Mouse (Mus musculus) embryonic facial prominence, embryonic 15.5 days (tissue): ENCODE data around the gene Dbi. TPM values are rescaled to one million over a fixed set of nuclear protein-coding genes. Genes with fewer than 3 reads are reported as not detected.

Experiments
- ATAC-seq: fragments of 200-750 bp; cut with Nextera tagmentation; 2 replicates; pipeline ENCODE4 v1.8.0; 2017; ENCODE audit warnings: low read depth, moderate TSS enrichment; ENCODE audit not compliant: insufficient number of reproducible peaks, low FRiP score, low TSS enrichment
- H3K27ac ChIP-seq: fragments of 300-500 bp; sonication (generic); replicated peaks from 2 replicates; pipeline ENCODE4 v1.5.1; 2015; ENCODE audit warnings: mild to moderate bottlenecking, inconsistent platforms
- H3K27me3 ChIP-seq: fragments of 300-500 bp; sonication (generic); 2 replicates; pipeline ENCODE4 v1.6.1; 2015; ENCODE audit warnings: inconsistent platforms
- H3K36me3 ChIP-seq: fragments of 300-500 bp; sonication (generic); 2 replicates; pipeline ENCODE4 v1.6.1; 2015; ENCODE audit warnings: mild to moderate bottlenecking, inconsistent platforms
- H3K4me1 ChIP-seq: fragments of 300-500 bp; sonication (generic); 2 replicates; pipeline ENCODE4 v1.6.1; 2015; ENCODE audit warnings: inconsistent platforms
- H3K4me2 ChIP-seq: fragments of 300-500 bp; sonication (generic); replicated peaks from 2 replicates; pipeline ENCODE4 v1.6.1; 2015; ENCODE audit warnings: mild to moderate bottlenecking, inconsistent platforms
- H3K4me3 ChIP-seq: fragments of 300-500 bp; sonication (generic); replicated peaks from 2 replicates; pipeline ENCODE4 v1.5.1; 2015; ENCODE audit warnings: mild to moderate bottlenecking, inconsistent platforms
- H3K9ac ChIP-seq: fragments of 300-500 bp; sonication (generic); 2 replicates; pipeline ENCODE4 v1.6.1; 2015; ENCODE audit warnings: inconsistent platforms
- H3K9me3 ChIP-seq: fragments of 300-500 bp; sonication (generic); replicated peaks from 2 replicates; pipeline ENCODE4 v1.6.1; 2016; ENCODE audit warnings: inconsistent platforms
- WGBS: fragments of 180-500 bp; shearing (Covaris S2); methylation state at CpG from one replicate; pipeline ENCODE4 v1.1.7; 2015; 5-methylcytosine and 5-hydroxymethylcytosine counted together
- polyA plus RNA-seq: library from polyadenylated mRNA; unstranded; fragments of >200 nt; fragmentation: Nextera tagmentation; extraction: Ambion mirVana; gene quantifications from 2 replicates; pipeline ENCODE4 v1.2.1, GENCODE M21; 2015

Dbi gene
- polyA plus RNA-seq, 1 experiment from 2014 or later: 797 TPM

DNA sequence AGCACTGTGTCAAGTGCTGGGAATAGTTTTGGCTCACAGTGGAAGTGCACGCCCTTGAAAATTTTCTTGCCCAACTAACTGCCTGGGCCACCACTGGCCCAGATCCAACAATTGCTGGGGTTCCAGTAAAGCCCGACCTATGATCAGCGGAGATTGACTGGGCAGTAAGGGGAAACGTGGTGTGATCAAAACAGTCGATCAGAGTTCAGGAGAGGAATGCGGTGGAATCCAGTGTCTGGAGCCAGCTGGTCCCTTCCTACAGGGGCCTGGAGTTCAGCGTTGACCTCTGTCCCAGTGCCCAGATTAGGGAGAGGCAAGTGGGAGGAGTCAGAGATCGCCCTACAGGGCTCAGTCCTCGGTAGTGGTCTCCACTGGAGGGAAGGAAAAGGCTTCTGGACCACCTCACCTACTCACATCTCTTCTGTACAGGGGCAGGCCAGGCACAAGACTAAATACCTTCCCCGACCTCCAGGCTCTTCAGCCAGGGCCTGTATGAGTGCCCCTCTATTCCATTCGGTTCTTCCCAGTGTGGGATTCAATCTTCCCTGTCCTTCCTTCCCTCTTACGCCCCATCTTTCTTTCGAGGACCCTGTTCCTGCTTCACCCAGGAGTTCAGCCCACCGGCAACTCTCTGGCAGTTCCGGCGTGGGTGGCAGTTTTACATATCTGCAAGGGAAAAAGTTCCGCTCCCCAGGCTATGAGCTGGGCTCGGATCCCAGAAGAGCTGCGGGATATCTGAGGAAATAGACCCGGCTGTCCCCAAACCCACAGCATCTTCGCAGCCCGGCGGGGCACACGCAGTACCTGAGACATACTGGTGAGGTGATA is 523 bp downstream of the Dbi start:
- Histone ChIP-seq H3K27ac (peak overlapping the region; percentile 96), H3K9me3 (no peaks in the 10 kb centered on the region), H3K27me3 (no peaks in the 10 kb centered on the region), H3K4me3 (peak overlapping the region; percentile 58), H3K4me2 (peak overlapping the region; percentile 88), H3K4me1 (peaks cover 32% of the 10 kb centered on the region), H3K9ac (peak overlapping the region; percentile 69), H3K36me3 (peaks cover 12% of the 10 kb centered on the region)
- peak; percentile 4 for ATAC-seq
- 4% methylated on average over 24 of the region's 24 CpGs for WGBS

DNA sequence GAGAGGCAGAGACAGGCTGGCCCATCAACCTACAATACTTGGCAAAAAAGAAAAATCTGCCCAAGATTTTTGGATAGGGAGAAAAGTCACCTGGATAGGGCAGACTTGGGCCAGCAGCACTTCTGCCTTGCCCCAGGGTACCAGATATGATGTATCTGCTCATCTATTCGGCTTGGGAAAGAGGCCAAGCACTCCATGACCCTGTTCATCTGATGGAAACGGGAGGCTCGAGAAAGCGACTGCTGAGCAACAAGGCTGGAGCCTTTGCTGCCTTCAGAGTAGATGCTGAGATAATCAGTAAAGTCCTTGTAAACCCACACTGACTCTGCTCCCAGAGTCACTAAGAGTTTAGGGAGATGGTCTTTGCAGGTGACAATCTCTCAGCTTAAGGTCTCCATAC is 1.5 kb downstream of the Dbi start:
- Histone ChIP-seq H3K27ac (no peak overlapping the region; the same call in 1 of the 2 replicates), H3K4me1 (peaks cover 32% of the 10 kb centered on the region), H3K4me2 (peak overlapping the region; percentile 88), H3K36me3 (peaks cover 21% of the 10 kb centered on the region), H3K9ac (no peak overlapping the region), H3K4me3 (peak overlapping the region; percentile 58), H3K9me3 (peaks cover 4% of the 10 kb centered on the region; the same call in 1 of the 2 replicates), H3K27me3 (no peaks in the 10 kb centered on the region)
- 81% methylated on average over 4 of the region's 4 CpGs for WGBS
- no peak for ATAC-seq

DNA sequence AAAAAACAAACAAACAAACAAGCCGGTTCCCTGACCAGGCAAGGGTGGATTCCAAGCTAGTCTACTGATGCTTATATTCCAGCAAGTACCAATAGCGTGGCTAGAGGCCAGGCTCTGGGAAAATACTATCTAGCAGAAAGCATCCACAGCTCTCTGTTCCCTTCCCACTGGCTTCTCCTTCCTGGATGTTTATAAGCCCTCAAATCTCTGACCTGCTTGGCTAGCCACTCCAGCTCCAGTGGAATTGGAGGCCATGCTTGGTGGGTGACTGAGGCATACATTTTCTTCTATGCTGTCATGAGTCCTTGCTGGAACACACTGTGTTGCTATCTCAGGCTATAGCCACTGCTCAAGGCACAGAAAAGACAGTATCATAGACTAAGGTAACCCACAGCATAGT is 2.0 kb downstream of the Dbi start:
- WGBS: 89% methylated on average over 2 of the region's 2 CpGs
- Histone ChIP-seq H3K27ac (no peak overlapping the region; the same call in 1 of the 2 replicates), H3K9ac (no peak overlapping the region), H3K27me3 (no peaks in the 10 kb centered on the region), H3K4me1 (peaks cover 32% of the 10 kb centered on the region), H3K4me3 (peak overlapping the region; percentile 58; the same call in 1 of the 2 replicates), H3K36me3 (peaks cover 25% of the 10 kb centered on the region), H3K9me3 (peaks cover 5% of the 10 kb centered on the region; the same call in 1 of the 2 replicates), H3K4me2 (peak overlapping the region; percentile 88)
- ATAC-seq: no peak

DNA sequence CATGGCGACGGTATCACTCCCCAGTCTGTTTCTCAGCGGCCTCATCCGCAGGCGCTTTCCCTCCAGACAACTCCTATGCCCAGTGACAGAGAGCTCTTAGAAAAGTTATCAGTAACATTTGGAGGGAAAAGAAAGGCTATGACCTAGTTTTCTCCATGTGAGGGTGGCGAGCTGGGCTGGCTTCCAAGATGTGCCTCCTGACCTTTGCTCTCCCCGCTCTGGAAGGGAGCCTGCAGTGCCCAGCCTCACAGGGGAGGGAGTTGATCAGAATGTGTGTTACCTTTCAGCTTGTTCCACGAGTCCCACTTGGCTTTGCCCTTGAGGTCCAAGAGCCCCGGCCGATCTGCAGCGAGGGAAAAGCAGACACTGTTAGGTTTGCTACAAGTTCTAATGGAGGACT is 4.8 kb downstream of the Dbi start:
- ATAC-seq: no peak
- no peaks in the 10 kb centered on the region for H3K27me3 ChIP-seq
- WGBS: 78% methylated on average over 11 of the region's 11 CpGs
- H3K9ac ChIP-seq: no peak overlapping the region
- peaks cover 37% of the 10 kb centered on the region for H3K36me3 ChIP-seq
- H3K4me2 ChIP-seq: no peak overlapping the region
- peaks cover 5% of the 10 kb centered on the region; the same call in 1 of the 2 replicates for H3K9me3 ChIP-seq
- H3K27ac ChIP-seq: 0 out of 2 replicates have a peak overlapping the region, but pooled peaks have one; percentile 48
- peaks cover 32% of the 10 kb centered on the region for H3K4me1 ChIP-seq
- no peak overlapping the region for H3K4me3 ChIP-seq

DNA sequence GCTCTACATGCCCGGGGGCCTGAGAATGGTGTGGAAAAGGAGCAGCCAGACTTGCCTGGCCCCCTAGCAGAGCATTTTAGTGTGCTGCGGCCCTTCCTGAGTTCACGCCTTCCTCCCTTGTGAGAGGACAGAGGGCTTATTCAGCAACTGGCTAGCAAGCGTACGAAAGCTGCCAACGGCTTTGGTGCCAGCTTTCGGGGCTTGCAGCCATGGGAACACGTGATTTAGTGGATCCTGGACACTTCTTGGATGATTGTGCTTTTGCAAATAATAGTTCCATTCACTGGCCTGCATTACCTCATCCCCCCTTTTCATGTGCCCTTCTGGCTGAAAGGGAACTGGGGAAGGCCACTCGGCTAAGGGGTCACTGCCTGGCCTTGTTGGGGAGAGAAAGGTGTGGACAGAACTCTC is 5.2 kb downstream of the Dbi start:
- Histone ChIP-seq H3K9ac (no peak overlapping the region), H3K9me3 (peaks cover 5% of the 10 kb centered on the region; the same call in 1 of the 2 replicates), H3K4me1 (peaks cover 32% of the 10 kb centered on the region), H3K36me3 (peaks cover 37% of the 10 kb centered on the region), H3K4me3 (no peak overlapping the region), H3K4me2 (no peak overlapping the region), H3K27me3 (no peaks in the 10 kb centered on the region), H3K27ac (peak overlapping the region; percentile 48; the same call in 1 of the 2 replicates)
- 74% methylated on average over 9 of the region's 9 CpGs for WGBS
- peak; percentile 56; the same call in 1 of the 2 replicates for ATAC-seq

DNA sequence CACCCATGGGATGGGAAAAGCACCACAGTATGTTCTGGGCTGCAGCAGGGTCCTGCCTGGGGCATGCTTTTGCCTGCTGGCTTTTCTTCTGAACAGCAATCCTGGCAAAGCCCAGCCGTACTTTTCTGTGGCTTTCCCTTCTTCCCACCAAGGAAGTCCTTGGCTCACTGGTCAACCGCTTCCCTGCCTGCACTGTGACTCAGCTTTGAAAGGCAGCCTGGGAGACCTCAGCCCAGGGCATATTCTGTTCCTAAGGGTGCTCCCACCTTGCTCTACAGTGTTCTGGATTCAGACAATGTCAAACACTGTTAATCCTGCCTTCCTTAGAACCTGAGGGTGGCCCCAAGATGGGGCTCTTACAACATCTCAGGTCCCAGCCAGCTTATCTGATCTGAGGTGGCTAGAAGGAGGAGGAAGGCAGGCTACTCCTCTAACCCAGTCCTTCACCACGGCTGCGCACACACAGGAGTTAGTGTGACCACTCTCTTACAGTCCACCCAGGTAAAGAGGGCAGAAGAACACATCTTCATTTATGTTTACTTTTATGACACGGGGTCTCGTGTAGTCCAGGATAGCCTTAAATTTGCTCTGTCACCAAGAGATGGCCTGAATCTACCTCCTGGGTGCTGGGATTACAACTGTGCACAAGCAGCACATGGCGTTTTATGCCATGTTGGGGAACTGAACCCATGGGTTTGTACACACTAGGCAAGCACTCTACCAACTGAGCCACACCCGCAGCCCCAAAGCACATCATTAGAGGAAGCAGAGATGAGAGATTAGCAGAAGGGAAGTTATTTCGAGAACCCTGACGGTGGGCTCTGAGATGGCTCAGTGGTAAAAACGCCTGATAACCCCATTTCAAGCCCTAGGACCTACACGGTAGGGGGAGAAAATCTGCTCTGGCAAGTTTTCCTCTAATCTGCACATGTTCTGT is 8.4 kb downstream of the Dbi start:
- 82% methylated on average over 12 of the region's 12 CpGs for WGBS
- peak overlapping the region; percentile 69 for H3K27ac ChIP-seq
- no peak for ATAC-seq
- H3K4me3 ChIP-seq: no peak overlapping the region
- H3K4me1 ChIP-seq: peaks cover 6% of the 10 kb centered on the region; the same call in 1 of the 2 replicates
- H3K36me3 ChIP-seq: peaks cover 36% of the 10 kb centered on the region
- no peak overlapping the region for H3K9ac ChIP-seq
- H3K4me2 ChIP-seq: no peak overlapping the region
- no peaks in the 10 kb centered on the region for H3K27me3 ChIP-seq
- peaks cover 5% of the 10 kb centered on the region; the same call in 1 of the 2 replicates for H3K9me3 ChIP-seq

DNA sequence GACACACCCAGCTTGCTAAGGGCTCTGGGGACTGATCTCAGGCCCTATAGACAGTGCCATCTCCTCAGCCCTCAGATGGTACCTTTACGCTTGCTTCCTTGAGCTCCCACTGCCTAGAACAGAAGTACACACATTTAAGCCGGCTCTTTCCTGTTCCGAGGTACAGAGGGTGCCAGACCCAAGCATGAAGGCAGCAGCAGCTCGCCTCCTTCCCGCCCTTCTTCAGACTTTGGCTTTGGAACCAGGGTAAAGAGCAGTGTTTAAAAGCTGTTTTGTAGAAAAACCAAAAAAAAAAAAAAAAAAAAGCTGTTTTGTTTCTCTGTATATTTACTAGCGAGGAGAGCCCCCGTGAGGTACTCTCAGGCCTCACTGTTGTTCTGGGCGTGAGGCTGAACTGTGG is 9.1 kb downstream of the Dbi start:
- Histone ChIP-seq H3K36me3 (peaks cover 35% of the 10 kb centered on the region), H3K4me1 (no peaks in the 10 kb centered on the region), H3K4me3 (no peak overlapping the region), H3K4me2 (no peak overlapping the region), H3K27me3 (no peaks in the 10 kb centered on the region), H3K9me3 (peaks cover 5% of the 10 kb centered on the region; the same call in 1 of the 2 replicates), H3K27ac (peak overlapping the region; percentile 69), H3K9ac (no peak overlapping the region)
- ATAC-seq: no peak
- 81% methylated on average over 8 of the region's 8 CpGs for WGBS

DNA sequence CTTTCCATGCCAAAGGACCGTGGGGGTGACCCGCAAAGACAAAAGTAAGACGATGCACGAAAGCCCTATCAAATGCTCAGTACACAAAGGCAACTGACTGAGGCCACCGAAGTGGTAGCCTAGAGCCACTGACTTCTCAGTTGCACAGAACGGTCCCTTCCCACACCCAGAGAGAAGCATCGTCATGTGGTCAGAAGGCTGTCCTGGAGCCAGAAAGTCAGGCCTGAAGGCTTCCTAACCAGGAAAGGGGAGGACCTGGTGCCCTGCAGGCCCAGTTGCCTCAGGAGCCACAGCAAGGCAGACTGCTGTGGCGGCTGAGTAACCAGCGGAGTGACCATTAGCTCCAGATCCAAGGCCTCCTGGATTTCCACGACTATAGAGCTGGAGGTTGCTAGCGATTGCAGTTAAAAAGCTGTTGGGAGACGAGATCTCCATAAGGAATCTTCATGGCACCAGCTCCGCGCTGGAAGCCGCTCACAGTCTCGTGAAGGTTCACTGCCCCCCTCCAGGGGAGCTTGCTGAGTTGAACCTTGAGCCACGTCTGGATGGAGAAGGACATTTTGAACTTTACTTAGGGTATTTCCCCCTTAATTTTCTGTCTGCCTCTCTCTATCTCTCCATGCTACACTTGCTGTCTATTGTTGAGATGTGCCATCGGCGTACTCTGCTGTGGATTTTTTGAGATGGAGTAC is 11.0 kb downstream of the Dbi start:
- Histone ChIP-seq H3K4me3 (no peak overlapping the region), H3K4me1 (no peaks in the 10 kb centered on the region), H3K9ac (no peak overlapping the region), H3K4me2 (no peak overlapping the region), H3K27ac (no peak overlapping the region), H3K9me3 (peaks cover 5% of the 10 kb centered on the region; the same call in 1 of the 2 replicates), H3K27me3 (no peaks in the 10 kb centered on the region), H3K36me3 (peaks cover 21% of the 10 kb centered on the region)
- ATAC-seq: no peak
- 90% methylated on average over 19 of the region's 19 CpGs for WGBS

DNA sequence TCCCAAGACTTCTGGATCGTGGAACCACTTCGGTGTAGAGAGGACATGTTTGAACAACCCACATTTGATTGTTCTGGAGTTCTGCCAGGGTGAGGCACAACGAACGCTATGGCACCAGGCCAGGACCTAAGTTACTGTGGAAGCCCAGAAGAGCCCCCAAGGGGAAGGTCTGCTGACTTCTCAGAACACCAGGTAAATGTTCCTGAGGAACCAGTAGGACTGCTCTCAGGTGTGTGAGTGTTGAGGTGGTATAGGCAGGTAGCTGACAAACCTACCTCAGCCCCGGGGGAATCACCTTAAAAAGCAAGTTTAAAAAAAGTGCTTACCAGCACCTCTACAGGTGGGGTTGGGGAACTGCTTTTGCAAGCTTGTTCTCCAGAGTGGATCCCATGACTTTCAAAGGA is 15.3 kb downstream of the Dbi start:
- H3K4me3 ChIP-seq: no peak overlapping the region
- H3K9me3 ChIP-seq: no peaks in the 10 kb centered on the region
- no peak overlapping the region for H3K9ac ChIP-seq
- H3K4me2 ChIP-seq: no peak overlapping the region
- H3K27me3 ChIP-seq: no peaks in the 10 kb centered on the region
- H3K36me3 ChIP-seq: no peaks in the 10 kb centered on the region
- 53% methylated on average over 5 of the region's 5 CpGs for WGBS
- peak overlapping the region; percentile 51 for H3K27ac ChIP-seq
- ATAC-seq: 0 out of 2 replicates have a peak, but pooled peaks have one; percentile 56
- no peaks in the 10 kb centered on the region for H3K4me1 ChIP-seq

DNA sequence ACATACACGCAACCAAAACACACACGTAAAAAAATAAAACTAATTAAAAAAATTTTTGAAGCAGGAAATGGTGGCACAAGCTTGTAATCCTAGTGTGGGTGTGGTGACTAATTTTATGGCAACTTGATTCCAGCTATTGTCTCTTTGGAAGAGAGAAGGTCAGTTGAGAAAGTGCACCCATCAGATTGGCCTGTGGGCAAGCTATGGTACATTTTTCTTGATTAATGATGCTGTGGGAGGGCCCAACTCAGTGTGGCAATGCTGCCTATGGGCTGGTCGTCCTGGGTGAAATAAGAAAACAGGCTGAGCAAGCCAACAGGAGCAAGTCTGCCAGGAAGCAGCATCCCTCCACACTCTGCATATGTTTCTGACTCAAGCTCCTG is 19.7 kb downstream of the Dbi start:
- H3K9me3 ChIP-seq: no peaks in the 10 kb centered on the region
- H3K27me3 ChIP-seq: no peaks in the 10 kb centered on the region
- no peaks in the 10 kb centered on the region for H3K36me3 ChIP-seq
- H3K27ac ChIP-seq: no peak overlapping the region
- H3K4me3 ChIP-seq: no peak overlapping the region
- WGBS: 71% methylated on average over 3 of the region's 3 CpGs
- H3K4me1 ChIP-seq: no peaks in the 10 kb centered on the region
- no peak for ATAC-seq
- no peak overlapping the region for H3K4me2 ChIP-seq
- no peak overlapping the region for H3K9ac ChIP-seq
